Mouse (Mus musculus): ENCODE measurements at regions not wholly inside any gene's neighbourhood (a gene's known extent, or its start where the extent isn't known, plus 50 kb on each side); places are given as distances from the start of the nearest gene placed in this dataset.
"Not testable (repeated sequence)": the region's sequence is repeated elsewhere in the genome, so short reads cannot be mapped to it uniquely, and the experiment has no call there.

- Histone ChIP-seq H3K4me3 (ENCODE audit: low read depth, low read length) (no peak overlapping the region), H3K9ac (ENCODE audit: low read depth, low read length) (no peak overlapping the region), H3K4me1 (replicated peaks; ENCODE audit: control insufficient read depth, insufficient read depth, low read length) (no peaks in the 10 kb centered on the region), H3K27ac (ENCODE audit: low read depth, low read length) (no peak overlapping the region), H3K9me3 (ENCODE audit: control insufficient read depth, low read length) (no peaks in the 10 kb centered on the region), H3K4me2 (replicated peaks; ENCODE audit: low read depth, low read length) (no peak overlapping the region), H3K27me3 (ENCODE audit: control insufficient read depth, insufficient read depth, low read length) (no peaks in the 10 kb centered on the region), H3K36me3 (ENCODE audit: control insufficient read depth, insufficient read depth, low read length) (no peaks in the 10 kb centered on the region)
- DNase-seq (ENCODE audit: low spot score) (no peak), ATAC-seq (ENCODE audit: low FRiP score) (no peak)
- 90% methylated on average over 4 of the region's 4 CpGs for WGBS
These were observed 278.9 kb downstream of the Med10 start for GRCm38 (mm10) chr13:70081108-70081507.

GRCm38 (mm10) chr13:70092886-70093285, 290.7 kb downstream of the Med10 start:
- 84% methylated on average over 4 of the region's 4 CpGs for WGBS
- Histone ChIP-seq H3K9ac (ENCODE audit: low read depth, low read length) (no peak overlapping the region), H3K4me1 (replicated peaks; ENCODE audit: control insufficient read depth, insufficient read depth, low read length) (0 out of 2 replicates have a peak, but pooled peaks cover 3% of the 10 kb centered on the region), H3K9me3 (ENCODE audit: control insufficient read depth, low read length) (no peaks in the 10 kb centered on the region), H3K4me3 (ENCODE audit: low read depth, low read length) (no peak overlapping the region), H3K27me3 (ENCODE audit: control insufficient read depth, insufficient read depth, low read length) (no peaks in the 10 kb centered on the region), H3K4me2 (replicated peaks; ENCODE audit: low read depth, low read length) (no peak overlapping the region), H3K36me3 (ENCODE audit: control insufficient read depth, insufficient read depth, low read length) (no peaks in the 10 kb centered on the region), H3K27ac (ENCODE audit: low read depth, low read length) (no peak overlapping the region)
- no peak for ATAC-seq (ENCODE audit: low FRiP score)
- no peak for DNase-seq (ENCODE audit: low spot score)

- DNase-seq (ENCODE audit: low spot score) (no peak), ATAC-seq (ENCODE audit: low FRiP score) (no peak)
- Histone ChIP-seq H3K9ac (ENCODE audit: low read depth, low read length) (no peak overlapping the region), H3K9me3 (ENCODE audit: control insufficient read depth, low read length) (no peaks in the 10 kb centered on the region), H3K4me1 (replicated peaks; ENCODE audit: control insufficient read depth, insufficient read depth, low read length) (0 out of 2 replicates have a peak, but pooled peaks cover 3% of the 10 kb centered on the region), H3K27ac (ENCODE audit: low read depth, low read length) (no peak overlapping the region), H3K36me3 (ENCODE audit: control insufficient read depth, insufficient read depth, low read length) (no peaks in the 10 kb centered on the region), H3K4me2 (replicated peaks; ENCODE audit: low read depth, low read length) (no peak overlapping the region), H3K27me3 (ENCODE audit: control insufficient read depth, insufficient read depth, low read length) (no peaks in the 10 kb centered on the region), H3K4me3 (ENCODE audit: low read depth, low read length) (no peak overlapping the region)
- 59% methylated on average over 2 of the region's 2 CpGs for WGBS
These were observed 291.8 kb downstream of the Med10 start for GRCm38 (mm10) chr13:70093970-70094369.

- Histone ChIP-seq H3K36me3 (ENCODE audit: control insufficient read depth, insufficient read depth, low read length) (no peaks in the 10 kb centered on the region), H3K27me3 (ENCODE audit: control insufficient read depth, insufficient read depth, low read length) (no peaks in the 10 kb centered on the region), H3K4me2 (replicated peaks; ENCODE audit: low read depth, low read length) (no peak overlapping the region), H3K4me3 (ENCODE audit: low read depth, low read length) (no peak overlapping the region), H3K9ac (ENCODE audit: low read depth, low read length) (no peak overlapping the region), H3K4me1 (replicated peaks; ENCODE audit: control insufficient read depth, insufficient read depth, low read length) (0 out of 2 replicates have a peak, but pooled peaks cover 3% of the 10 kb centered on the region), H3K9me3 (ENCODE audit: control insufficient read depth, low read length) (no peaks in the 10 kb centered on the region), H3K27ac (ENCODE audit: low read depth, low read length) (0 out of 2 replicates have a peak overlapping the region, but pooled peaks have one; percentile 17)
- ATAC-seq (ENCODE audit: low FRiP score) (peak; percentile 84), DNase-seq (ENCODE audit: low spot score) (peak; percentile 61)
- WGBS: 52% methylated on average over 7 of the region's 7 CpGs
These were observed 294.5 kb downstream of the Med10 start for GRCm38 (mm10) chr13:70096430-70097301.

GRCm38 (mm10) chr13:70100091-70100490, 297.9 kb downstream of the Med10 start:
- not testable (repeated sequence) for H3K4me3 ChIP-seq (ENCODE audit: low read depth, low read length); H3K27ac ChIP-seq (ENCODE audit: low read depth, low read length); DNase-seq (ENCODE audit: low spot score); H3K4me1 ChIP-seq (replicated peaks; ENCODE audit: control insufficient read depth, insufficient read depth, low read length); H3K4me2 ChIP-seq (replicated peaks; ENCODE audit: low read depth, low read length); H3K27me3 ChIP-seq (ENCODE audit: control insufficient read depth, insufficient read depth, low read length); ATAC-seq (ENCODE audit: low FRiP score); H3K9ac ChIP-seq (ENCODE audit: low read depth, low read length); H3K36me3 ChIP-seq (ENCODE audit: control insufficient read depth, insufficient read depth, low read length); H3K9me3 ChIP-seq (ENCODE audit: control insufficient read depth, low read length)
- 68% methylated on average over 1 of the region's 1 CpGs for WGBS

- H3K4me2 ChIP-seq (replicated peaks; ENCODE audit: low read depth, low read length): no peak overlapping the region
- H3K4me1 ChIP-seq (replicated peaks; ENCODE audit: control insufficient read depth, insufficient read depth, low read length): no peaks in the 10 kb centered on the region
- H3K27me3 ChIP-seq (ENCODE audit: control insufficient read depth, insufficient read depth, low read length): no peaks in the 10 kb centered on the region
- no peaks in the 10 kb centered on the region for H3K9me3 ChIP-seq (ENCODE audit: control insufficient read depth, low read length)
- 85% methylated on average over 7 of the region's 7 CpGs for WGBS
- H3K27ac ChIP-seq (ENCODE audit: low read depth, low read length): no peak overlapping the region
- DNase-seq (ENCODE audit: low spot score): no peak
- H3K9ac ChIP-seq (ENCODE audit: low read depth, low read length): no peak overlapping the region
- no peak for ATAC-seq (ENCODE audit: low FRiP score)
- no peak overlapping the region for H3K4me3 ChIP-seq (ENCODE audit: low read depth, low read length)
- no peaks in the 10 kb centered on the region for H3K36me3 ChIP-seq (ENCODE audit: control insufficient read depth, insufficient read depth, low read length)
These were observed 300.8 kb downstream of the Med10 start for GRCm38 (mm10) chr13:70103021-70103420.

GRCm38 (mm10) chr13:70103491-70103890, 301.3 kb downstream of the Med10 start:
- not testable (repeated sequence) for ATAC-seq (ENCODE audit: low FRiP score); H3K4me3 ChIP-seq (ENCODE audit: low read depth, low read length)

GRCm38 (mm10) chr13:70103903-70104302, 301.7 kb downstream of the Med10 start:
- 93% methylated on average over 4 of the region's 4 CpGs for WGBS

More at GRCm38 (mm10) chr13:70103491-70103890, 301.3 kb downstream of the Med10 start:
- not testable (repeated sequence) for H3K27me3 ChIP-seq (ENCODE audit: control insufficient read depth, insufficient read depth, low read length); DNase-seq (ENCODE audit: low spot score); H3K9ac ChIP-seq (ENCODE audit: low read depth, low read length); H3K9me3 ChIP-seq (ENCODE audit: control insufficient read depth, low read length); H3K36me3 ChIP-seq (ENCODE audit: control insufficient read depth, insufficient read depth, low read length); H3K4me2 ChIP-seq (replicated peaks; ENCODE audit: low read depth, low read length); H3K4me1 ChIP-seq (replicated peaks; ENCODE audit: control insufficient read depth, insufficient read depth, low read length); H3K27ac ChIP-seq (ENCODE audit: low read depth, low read length)
- WGBS: 89% methylated on average over 10 of the region's 10 CpGs

GRCm38 (mm10) chr13:70115576-70115975, 313.4 kb downstream of the Med10 start:
- no peak for ATAC-seq (ENCODE audit: low FRiP score)
- no peak overlapping the region for H3K27ac ChIP-seq (ENCODE audit: low read depth, low read length)
- H3K9me3 ChIP-seq (ENCODE audit: control insufficient read depth, low read length): no peaks in the 10 kb centered on the region
- H3K9ac ChIP-seq (ENCODE audit: low read depth, low read length): no peak overlapping the region
- H3K4me2 ChIP-seq (replicated peaks; ENCODE audit: low read depth, low read length): no peak overlapping the region
- no peak overlapping the region for H3K4me3 ChIP-seq (ENCODE audit: low read depth, low read length)
- no peaks in the 10 kb centered on the region for H3K27me3 ChIP-seq (ENCODE audit: control insufficient read depth, insufficient read depth, low read length)
- no peak for DNase-seq (ENCODE audit: low spot score)
- WGBS: 82% methylated on average over 9 of the region's 9 CpGs
- no peaks in the 10 kb centered on the region for H3K36me3 ChIP-seq (ENCODE audit: control insufficient read depth, insufficient read depth, low read length)
- H3K4me1 ChIP-seq (replicated peaks; ENCODE audit: control insufficient read depth, insufficient read depth, low read length): no peaks in the 10 kb centered on the region

More at GRCm38 (mm10) chr13:70103903-70104302, 301.7 kb downstream of the Med10 start:
- H3K36me3 ChIP-seq (ENCODE audit: control insufficient read depth, insufficient read depth, low read length): no peaks in the 10 kb centered on the region
- H3K4me1 ChIP-seq (replicated peaks; ENCODE audit: control insufficient read depth, insufficient read depth, low read length): no peaks in the 10 kb centered on the region
- H3K27me3 ChIP-seq (ENCODE audit: control insufficient read depth, insufficient read depth, low read length): no peaks in the 10 kb centered on the region
- no peak for DNase-seq (ENCODE audit: low spot score)
- ATAC-seq (ENCODE audit: low FRiP score): no peak
- no peak overlapping the region for H3K9ac ChIP-seq (ENCODE audit: low read depth, low read length)
- no peak overlapping the region for H3K27ac ChIP-seq (ENCODE audit: low read depth, low read length)
- no peak overlapping the region for H3K4me2 ChIP-seq (replicated peaks; ENCODE audit: low read depth, low read length)
- H3K4me3 ChIP-seq (ENCODE audit: low read depth, low read length): no peak overlapping the region
- no peaks in the 10 kb centered on the region for H3K9me3 ChIP-seq (ENCODE audit: control insufficient read depth, low read length)

All from hindbrain, embryonic 11.5 days (tissue).